Mouse (Mus musculus) intestine, postnatal 0 days (tissue): ENCODE measurements around the gene Tlcd1. TPM values are rescaled to one million over a fixed set of nuclear protein-coding genes. Genes with fewer than 3 reads are reported as not detected.
A peak's percentile ranks its signal among the peaks of the same experiment; 100 is the strongest.
"Not testable (repeated sequence)": the region's sequence is repeated elsewhere in the genome, so short reads cannot be mapped to it uniquely, and the experiment has no call there.

Source experiments
- ATAC-seq: fragments of 200-750 bp; cut with Nextera tagmentation; 2 replicates; pipeline ENCODE4 v1.8.0; 2017; ENCODE audit warnings: mild to moderate bottlenecking, moderate TSS enrichment, moderate library complexity
- H3K27ac ChIP-seq: fragments of 300-500 bp; sonication (generic); 2 replicates; pipeline ENCODE4 v1.5.1; 2014; ENCODE audit warnings: mild to moderate bottlenecking, low read depth, low read length, moderate library complexity
- H3K27me3 ChIP-seq: fragments of 300-500 bp; sonication (generic); replicated peaks from 2 replicates; pipeline ENCODE4 v1.6.1; 2014; ENCODE audit warnings: low read length, mixed read lengths; ENCODE audit not compliant: control insufficient read depth, insufficient read depth
- H3K36me3 ChIP-seq: fragments of 300-500 bp; sonication (generic); 2 replicates; pipeline ENCODE4 v1.6.1; 2014; ENCODE audit warnings: mild to moderate bottlenecking, moderate library complexity; ENCODE audit not compliant: control insufficient read depth, insufficient read depth
- H3K4me1 ChIP-seq: fragments of 300-500 bp; sonication (generic); replicated peaks from 2 replicates; pipeline ENCODE4 v1.6.1; 2014; ENCODE audit warnings: antibody characterized with exemption, low read length, mixed read lengths; ENCODE audit not compliant: control insufficient read depth, insufficient read depth
- H3K4me2 ChIP-seq: fragments of 300-500 bp; sonication (generic); replicated peaks from 2 replicates; pipeline ENCODE4 v1.6.1; 2014; ENCODE audit warnings: low read depth, mild to moderate bottlenecking, moderate library complexity
- H3K4me3 ChIP-seq: fragments of 300-500 bp; sonication (generic); 2 replicates; pipeline ENCODE4 v1.5.1; 2014; ENCODE audit warnings: low read depth, low read length
- H3K9ac ChIP-seq: fragments of 300-500 bp; sonication (generic); 2 replicates; pipeline ENCODE4 v1.6.1; 2014; ENCODE audit warnings: mild to moderate bottlenecking, low read depth, low read length
- H3K9me3 ChIP-seq: fragments of 300-500 bp; sonication (generic); 2 replicates; pipeline ENCODE4 v1.6.1; 2016; ENCODE audit warnings: mixed run types; ENCODE audit not compliant: control insufficient read depth
- CTCF ChIP-seq: sonication (generic); IDR thresholded peaks from 2 replicates; pipeline ENCODE4 v1.5.1; 2016; ENCODE audit warnings: low read depth, mild to moderate bottlenecking, control low read depth, antibody characterized with exemption, moderate library complexity
- WGBS: fragments of 180-500 bp; shearing (Covaris S2); extraction: QIAGEN DNeasy Blood & Tissue Kit; methylation state at CpG from one replicate; pipeline ENCODE4 v1.1.7; 2014; 5-methylcytosine and 5-hydroxymethylcytosine counted together
- polyA plus RNA-seq: library from polyadenylated mRNA; unstranded; fragments of >200 nt; fragmentation: Nextera tagmentation; extraction: Ambion mirVana; gene quantifications from 2 replicates; pipeline ENCODE4 v1.2.1, GENCODE M21; 2015

Tlcd1 gene
- polyA plus RNA-seq = 14.1 and 16.1 TPM in 2 replicates

DNA sequence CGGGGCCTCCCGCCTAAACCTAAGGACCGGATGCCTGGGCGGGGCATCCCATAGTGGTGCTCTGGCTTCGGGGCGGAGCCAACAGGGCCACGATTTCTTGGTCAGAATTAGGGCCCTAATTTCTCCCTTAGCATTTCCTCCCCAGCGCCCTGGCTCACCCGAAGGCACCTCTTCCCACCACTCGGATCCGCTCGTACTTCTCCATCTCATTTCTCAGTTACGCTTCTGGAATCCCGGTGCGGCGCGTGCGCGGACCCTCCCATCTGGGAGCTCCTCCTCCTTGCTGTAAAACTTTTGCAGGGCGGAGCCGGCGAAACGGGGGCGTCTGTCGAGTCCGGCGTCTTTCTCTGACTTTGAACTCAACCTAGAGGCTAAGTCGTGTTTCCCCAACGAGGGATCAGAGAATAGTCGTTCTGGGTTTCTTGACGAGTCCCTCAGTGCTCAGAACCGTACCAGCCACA, at the start of gene Tlcd1, which contains the start of gene Nek8:
Tlcd1 (plus strand) TSS at position 310 of the 461 bp plus-strand sequence.
Nek8 (minus strand) TSS at position 274 of the 461 bp plus-strand sequence.
- no peaks in the 10 kb centered on the region for H3K4me1 ChIP-seq
- H3K9me3 ChIP-seq = no peaks in the 10 kb centered on the region
- H3K27ac ChIP-seq = peak within 1 kb of the TSS; percentile 92
- ATAC-seq = peak; percentile 65
- peaks cover 19% of the 10 kb centered on the region for H3K36me3 ChIP-seq
- peak within 1 kb of the TSS; percentile 94 for H3K4me2 ChIP-seq
- no peaks in the 10 kb centered on the region for H3K27me3 ChIP-seq
- H3K9ac ChIP-seq = peak within 1 kb of the TSS; percentile 35
- H3K4me3 ChIP-seq = peak within 1 kb of the TSS; percentile 69
- WGBS = under 1% methylated on average over 32 of the region's 32 CpGs
- no peak for TF ChIP-seq CTCF

DNA sequence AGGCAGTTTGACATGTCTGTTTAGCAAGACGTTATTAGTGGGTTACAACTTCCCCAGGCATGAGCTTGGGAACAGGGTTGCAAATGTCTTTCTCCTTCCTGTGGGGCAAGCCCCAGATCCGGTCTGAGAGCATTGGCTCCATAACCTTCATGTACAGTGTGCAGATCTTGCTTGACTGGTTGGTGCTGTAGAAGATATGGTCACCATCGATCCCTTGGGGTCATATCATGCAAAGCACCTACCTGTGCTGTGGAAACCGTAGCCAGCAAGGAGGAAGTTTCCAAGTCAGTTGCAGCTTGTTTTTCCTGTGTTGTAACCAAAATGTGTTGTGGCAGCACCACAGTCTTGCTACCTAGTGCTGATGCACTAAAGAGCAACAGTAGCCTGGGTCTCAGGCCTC, 49.8 kb upstream of the Tlcd1 start:
- no peak for TF ChIP-seq CTCF
- 41% methylated on average over 4 of the region's 4 CpGs for WGBS
- Histone ChIP-seq H3K36me3 (peaks cover 5% of the 10 kb centered on the region), H3K4me3 (no peak overlapping the region), H3K4me1 (peaks cover 3% of the 10 kb centered on the region), H3K9me3 (no peaks in the 10 kb centered on the region), H3K27ac (no peak overlapping the region), H3K9ac (no peak overlapping the region), H3K27me3 (no peaks in the 10 kb centered on the region), H3K4me2 (no peak overlapping the region)
- no peak for ATAC-seq

DNA sequence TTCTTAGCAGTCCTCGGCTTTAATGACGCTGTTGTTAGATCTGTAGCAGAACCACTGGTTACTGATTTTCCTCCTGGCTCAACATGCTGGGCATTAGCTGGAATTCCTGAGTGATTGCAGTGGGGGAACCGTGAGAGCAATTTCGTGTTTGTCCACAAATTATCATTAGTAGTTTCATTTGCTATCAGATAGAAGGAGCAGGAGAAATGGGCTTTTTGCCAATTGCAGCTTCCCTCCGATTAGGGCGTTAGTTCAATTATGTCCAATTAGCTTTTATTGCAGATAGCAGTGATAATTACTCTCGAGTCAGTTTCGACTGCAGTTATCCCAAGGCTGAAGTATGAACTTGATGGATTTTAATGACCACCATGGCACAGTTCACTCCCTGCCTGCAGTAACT, 47.1 kb upstream of the Tlcd1 start:
- peaks cover 5% of the 10 kb centered on the region for H3K36me3 ChIP-seq
- WGBS = 37% methylated on average over 8 of the region's 8 CpGs
- TF ChIP-seq CTCF = no peak
- H3K4me2 ChIP-seq = peak overlapping the region; percentile 17; the same call in 1 of the 2 replicates
- H3K4me3 ChIP-seq = no peak overlapping the region
- H3K27ac ChIP-seq = no peak overlapping the region
- no peaks in the 10 kb centered on the region for H3K9me3 ChIP-seq
- no peak overlapping the region for H3K9ac ChIP-seq
- peaks cover 3% of the 10 kb centered on the region; the same call in 1 of the 2 replicates for H3K4me1 ChIP-seq
- no peaks in the 10 kb centered on the region for H3K27me3 ChIP-seq
- no peak for ATAC-seq

DNA sequence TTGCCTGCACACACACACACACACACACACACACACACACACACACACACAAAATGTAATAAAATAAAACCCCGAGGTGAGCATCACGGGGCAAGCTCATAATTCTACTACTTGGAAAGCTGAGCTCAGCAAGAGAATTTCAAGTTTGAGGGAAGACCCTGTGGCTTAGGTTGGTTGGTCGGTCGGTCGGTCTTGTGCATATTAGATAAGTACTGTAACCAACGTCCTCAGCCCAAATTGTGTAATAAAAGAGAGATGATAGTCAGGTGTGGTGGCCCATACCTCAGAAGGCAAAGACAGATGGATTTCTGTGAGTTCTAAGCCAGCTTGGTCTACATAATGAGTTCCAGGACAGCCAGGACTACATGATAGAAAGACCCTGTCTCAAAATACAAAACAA, 42.6 kb upstream of the Tlcd1 start:
- H3K4me1 ChIP-seq = peaks cover 3% of the 10 kb centered on the region; the same call in 1 of the 2 replicates
- no peak overlapping the region for H3K4me2 ChIP-seq
- no peak overlapping the region for H3K9ac ChIP-seq
- no peaks in the 10 kb centered on the region for H3K27me3 ChIP-seq
- no peak overlapping the region for H3K4me3 ChIP-seq
- TF ChIP-seq CTCF = no peak
- ATAC-seq = no peak
- no peaks in the 10 kb centered on the region for H3K36me3 ChIP-seq
- WGBS = 71% methylated on average over 6 of the region's 6 CpGs
- H3K27ac ChIP-seq = no peak overlapping the region
- no peaks in the 10 kb centered on the region for H3K9me3 ChIP-seq

DNA sequence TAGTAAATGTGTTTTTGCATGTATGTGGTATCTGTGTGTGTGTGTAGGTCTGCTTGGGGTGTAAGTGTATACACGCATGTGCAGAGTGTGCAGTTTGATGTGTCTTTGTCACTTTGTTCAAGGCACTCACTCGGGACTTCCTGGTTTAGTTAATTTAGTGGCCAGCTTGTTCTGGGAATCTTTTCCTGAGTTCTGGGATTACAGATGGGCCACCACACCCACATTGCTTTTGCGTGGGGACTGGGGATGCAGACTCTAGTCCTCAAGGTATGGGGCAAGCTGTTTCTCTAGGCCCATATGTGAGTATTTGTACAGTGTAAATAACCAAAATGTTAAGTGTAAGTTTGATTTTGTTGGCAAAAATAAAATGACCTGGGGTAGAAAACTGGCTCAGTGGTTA, 42.2 kb upstream of the Tlcd1 start:
- WGBS = 79% methylated on average over 3 of the region's 3 CpGs
- H3K4me1 ChIP-seq = peaks cover 3% of the 10 kb centered on the region; the same call in 1 of the 2 replicates
- no peak overlapping the region for H3K27ac ChIP-seq
- TF ChIP-seq CTCF = no peak
- H3K4me2 ChIP-seq = no peak overlapping the region
- no peak for ATAC-seq
- H3K4me3 ChIP-seq = no peak overlapping the region
- no peaks in the 10 kb centered on the region for H3K27me3 ChIP-seq
- no peaks in the 10 kb centered on the region for H3K36me3 ChIP-seq
- H3K9me3 ChIP-seq = no peaks in the 10 kb centered on the region
- H3K9ac ChIP-seq = no peak overlapping the region

DNA sequence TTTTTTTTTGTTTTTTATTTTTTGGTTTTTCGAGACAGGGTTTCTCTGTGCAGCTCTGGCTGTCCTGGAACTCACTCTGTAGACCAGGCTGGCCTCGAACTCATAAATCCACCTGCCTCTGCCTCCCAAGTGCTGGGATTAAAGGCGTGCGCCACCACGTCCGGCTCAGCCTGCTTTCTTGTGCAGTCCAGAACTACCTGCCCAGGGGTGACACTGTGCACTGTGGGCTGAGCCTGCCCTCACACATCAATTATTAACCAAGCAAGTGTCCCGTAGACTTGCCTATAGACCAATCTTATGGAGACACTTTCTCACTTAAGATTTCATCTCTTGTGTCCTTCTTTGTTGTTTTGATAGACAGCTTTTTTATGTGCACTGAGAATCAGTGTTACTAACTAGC, 41.2 kb upstream of the Tlcd1 start:
- not testable (repeated sequence) for H3K9ac ChIP-seq, H3K4me2 ChIP-seq, H3K9me3 ChIP-seq, H3K36me3 ChIP-seq, H3K27me3 ChIP-seq, H3K4me3 ChIP-seq, H3K27ac ChIP-seq, H3K4me1 ChIP-seq
- ATAC-seq = peak; percentile 53; the same call in 1 of the 2 replicates
- WGBS = 33% methylated on average over 7 of the region's 7 CpGs

DNA sequence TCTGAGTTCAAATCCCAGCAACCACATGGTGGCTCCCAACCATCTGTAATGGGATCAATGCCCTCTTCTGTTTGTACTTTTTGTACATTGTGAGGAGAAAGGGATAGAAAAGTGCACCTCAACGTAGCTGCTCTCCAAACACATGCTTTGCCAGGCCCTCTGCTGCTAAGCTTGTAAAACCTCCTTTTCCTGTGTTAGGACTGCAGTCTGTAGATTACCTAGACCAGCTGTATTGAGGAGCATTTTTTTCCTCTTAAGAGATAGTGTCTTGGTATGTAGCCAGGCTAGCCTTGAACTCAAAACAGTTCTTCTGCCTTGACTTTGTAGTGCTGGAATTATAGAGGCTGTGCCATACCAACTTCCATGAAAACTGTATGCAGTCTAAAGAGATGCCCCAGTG, 40.4 kb upstream of the Tlcd1 start:
- Histone ChIP-seq H3K27ac (no peak overlapping the region), H3K4me2 (no peak overlapping the region), H3K9me3 (no peaks in the 10 kb centered on the region), H3K4me1 (no peaks in the 10 kb centered on the region; the same call in 1 of the 2 replicates), H3K36me3 (no peaks in the 10 kb centered on the region), H3K27me3 (no peaks in the 10 kb centered on the region), H3K4me3 (no peak overlapping the region), H3K9ac (no peak overlapping the region)
- TF ChIP-seq CTCF = no peak
- no peak for ATAC-seq
- WGBS = 74% methylated on average over 1 of the region's 1 CpGs
